Mouse (Mus musculus) left cerebral cortex, adult 11 months (tissue): ENCODE measurements around the gene Gm17545.

Source experiments
- DNase-seq: peaks from one replicate; pipeline ENCODE4 v3.0.0; 2022; ENCODE audit warnings: low spot score

Gene Gm17545

DNA sequence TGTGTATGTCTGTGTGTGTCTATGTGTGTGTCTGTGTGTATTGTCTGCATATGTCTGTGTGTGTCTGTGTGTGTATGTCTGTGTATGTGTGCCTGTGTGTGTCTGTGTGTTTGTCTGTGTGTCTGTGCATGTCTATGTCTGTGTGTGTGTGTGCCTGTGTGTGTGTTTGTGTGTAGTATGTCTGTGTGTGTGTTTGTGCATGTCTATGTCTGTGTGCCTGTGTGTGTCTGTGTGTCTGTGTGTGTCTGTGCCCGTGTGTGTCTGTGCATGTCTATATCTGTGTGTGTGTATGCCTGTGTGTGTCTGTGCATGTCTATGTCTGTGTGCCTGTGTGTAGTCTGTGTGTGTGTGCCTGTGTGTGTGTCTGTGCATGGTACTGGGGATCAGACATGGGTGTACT lies 9.0 kb upstream of the Gm17545 start:
- DNase-seq, result no peak

DNA sequence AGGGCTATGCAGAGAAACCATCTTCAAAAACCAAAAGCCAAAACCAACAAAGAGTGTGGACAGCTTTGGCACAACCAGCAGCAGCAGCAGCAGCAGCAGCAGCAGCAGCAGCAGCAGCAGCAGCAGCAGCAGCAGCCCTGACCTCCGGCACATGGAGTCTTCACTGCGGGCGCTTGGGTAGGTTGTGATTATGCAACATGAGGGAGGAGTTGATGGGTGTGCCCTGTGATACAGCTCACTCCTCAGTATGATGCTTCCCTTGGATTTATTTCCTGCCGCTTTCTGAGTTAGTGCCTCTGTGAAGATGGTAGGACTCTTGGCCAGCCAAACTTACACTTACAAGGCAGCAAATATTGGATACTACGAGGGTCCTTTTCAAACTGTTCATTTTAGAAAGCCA lies 6.9 kb upstream of the Gm17545 start:
- no peak for DNase-seq

DNA sequence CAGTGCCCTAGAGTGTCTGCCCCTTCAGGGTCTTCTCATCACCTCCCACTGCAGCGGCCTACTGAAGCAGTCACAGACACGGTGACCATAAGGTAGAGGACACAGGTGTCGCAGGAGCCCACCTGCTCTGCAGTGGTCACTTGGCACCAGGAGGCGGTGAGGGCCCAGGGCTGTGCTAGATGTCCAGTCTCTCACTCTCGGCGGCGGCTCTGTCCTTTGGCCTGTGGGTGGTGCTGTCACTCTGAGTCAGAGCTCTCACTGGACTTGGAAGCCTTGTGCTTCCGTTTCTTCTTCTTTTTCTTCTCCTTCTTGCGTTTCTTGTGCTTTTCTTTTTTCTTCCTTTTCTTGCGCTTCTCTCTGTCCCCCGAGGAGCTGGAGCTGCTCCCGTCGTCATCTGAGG lies 5.7 kb upstream of the Gm17545 start:
- DNase-seq, result no peak

- no peak for DNase-seq
These were observed 4.9 kb upstream of the Gm17545 start for GRCm38 (mm10) chr9:22449209-22449608.

DNA sequence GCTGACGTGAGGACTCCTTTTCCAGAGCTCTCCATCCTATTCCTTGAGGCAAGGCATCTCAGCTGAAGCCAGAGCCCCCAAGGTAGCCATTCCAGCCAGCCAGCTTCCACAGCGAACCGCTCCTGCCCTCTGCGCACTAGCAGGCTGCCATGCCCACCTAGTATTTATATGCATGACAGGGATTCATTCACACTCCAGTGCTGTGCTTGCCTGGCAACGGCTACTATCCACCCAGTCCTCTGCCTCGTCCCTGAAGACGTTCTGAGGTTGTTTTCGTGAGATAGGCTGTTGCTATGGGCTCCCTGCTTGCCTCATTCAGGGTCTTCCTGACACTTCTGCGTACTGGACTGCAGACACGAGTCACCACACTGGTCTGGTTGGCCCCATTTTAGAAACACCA lies 1.4 kb upstream of the Gm17545 start:
- DNase-seq, result no peak

DNA sequence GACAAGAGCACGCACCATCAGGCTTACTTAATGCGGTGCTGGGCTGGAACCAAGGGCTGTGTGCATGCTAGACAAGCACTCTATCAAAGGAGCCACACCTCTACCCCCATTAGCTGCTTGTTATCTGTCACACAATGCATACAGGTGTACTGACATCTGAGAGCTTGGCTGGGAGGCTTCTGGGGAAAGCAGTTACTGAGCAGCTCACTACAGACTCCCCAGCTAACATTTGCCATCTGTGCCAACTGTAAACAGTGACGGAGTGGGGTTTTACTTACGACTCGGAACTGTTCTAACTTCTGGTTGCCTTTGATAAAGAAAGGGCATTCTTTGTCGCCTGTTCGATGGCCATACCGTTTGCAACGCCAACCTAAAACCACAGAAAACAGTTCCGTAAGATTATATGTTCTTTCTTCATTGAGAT lies 577 bp upstream of the Gm17545 start:
- no peak for DNase-seq

DNA sequence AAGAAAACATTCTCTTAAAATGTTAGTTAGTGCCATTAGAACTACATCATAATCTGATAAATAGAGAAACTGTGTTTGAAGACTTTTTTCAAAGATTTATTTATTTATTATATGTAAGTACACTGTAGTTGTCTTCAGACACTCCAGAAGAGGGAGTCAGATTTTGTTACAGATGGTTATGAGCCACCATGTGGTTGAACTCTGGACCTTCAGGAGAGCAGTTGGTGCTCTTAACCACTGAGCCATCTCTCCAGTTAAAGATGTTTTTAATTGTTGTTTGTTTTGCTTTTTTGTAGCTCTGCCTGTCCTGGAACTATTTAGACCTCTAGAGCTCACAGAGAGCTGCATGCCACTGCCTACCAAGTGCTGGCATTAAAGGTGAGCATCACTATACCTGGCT lies 951 bp downstream of the Gm17545 start:
- DNase-seq, result no peak

DNA sequence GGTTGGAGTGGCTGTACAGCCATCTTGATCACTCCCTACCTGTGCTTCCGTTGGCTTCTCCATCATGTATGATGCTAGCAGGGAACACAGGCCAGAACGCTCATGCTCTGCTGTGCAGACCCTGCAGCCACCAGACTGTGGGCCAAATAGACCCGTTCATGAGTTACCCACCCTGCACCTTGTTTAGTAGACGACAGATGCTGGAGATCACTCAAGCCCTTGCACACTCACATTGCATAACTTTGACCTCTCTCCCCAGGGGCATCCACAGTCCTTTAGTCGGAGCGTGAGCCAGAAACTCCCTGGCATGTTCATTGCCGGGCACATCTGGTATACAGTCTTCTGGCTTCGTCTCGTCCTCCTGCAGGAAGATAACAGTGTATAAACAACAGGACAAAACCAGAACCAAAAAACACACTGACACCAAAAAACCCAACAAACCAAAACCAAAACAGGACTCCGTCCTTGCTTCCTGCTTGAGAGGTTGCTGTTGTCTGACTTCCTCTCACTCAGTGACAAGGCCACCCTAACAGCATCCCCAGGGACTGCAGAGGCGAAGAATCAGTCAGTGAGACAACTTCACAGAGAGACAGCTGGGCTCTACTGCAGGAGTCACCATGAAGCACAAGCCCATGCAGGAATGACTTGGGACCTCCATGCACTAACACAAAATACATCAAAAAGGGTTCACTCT lies 3.2 kb downstream of the Gm17545 start:
- no peak for DNase-seq

DNA sequence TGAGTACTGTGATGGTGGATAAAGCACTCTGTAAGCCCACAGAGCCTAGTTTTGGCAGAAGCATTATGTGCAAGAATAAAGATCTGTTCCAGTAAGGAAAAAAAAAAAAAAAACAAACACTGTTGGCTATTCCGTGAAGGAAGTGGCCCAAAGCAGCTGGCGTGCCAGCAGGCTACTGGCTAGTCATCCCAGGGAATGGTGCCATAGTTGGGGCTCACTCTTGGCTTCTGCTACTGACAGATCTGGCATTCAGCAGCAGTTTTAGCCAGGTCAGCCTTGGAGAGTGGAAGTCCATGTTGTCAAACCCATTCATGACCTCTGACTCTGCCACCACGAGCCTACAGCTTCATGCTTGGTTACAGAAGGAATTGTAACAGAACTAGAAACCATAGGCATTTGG lies 7.9 kb downstream of the Gm17545 start:
- DNase-seq, result no peak

GRCm38 (mm10) chr9:22466212-22466611 lies 12.1 kb downstream of the Gm17545 start:
- DNase-seq, result no peak

DNA sequence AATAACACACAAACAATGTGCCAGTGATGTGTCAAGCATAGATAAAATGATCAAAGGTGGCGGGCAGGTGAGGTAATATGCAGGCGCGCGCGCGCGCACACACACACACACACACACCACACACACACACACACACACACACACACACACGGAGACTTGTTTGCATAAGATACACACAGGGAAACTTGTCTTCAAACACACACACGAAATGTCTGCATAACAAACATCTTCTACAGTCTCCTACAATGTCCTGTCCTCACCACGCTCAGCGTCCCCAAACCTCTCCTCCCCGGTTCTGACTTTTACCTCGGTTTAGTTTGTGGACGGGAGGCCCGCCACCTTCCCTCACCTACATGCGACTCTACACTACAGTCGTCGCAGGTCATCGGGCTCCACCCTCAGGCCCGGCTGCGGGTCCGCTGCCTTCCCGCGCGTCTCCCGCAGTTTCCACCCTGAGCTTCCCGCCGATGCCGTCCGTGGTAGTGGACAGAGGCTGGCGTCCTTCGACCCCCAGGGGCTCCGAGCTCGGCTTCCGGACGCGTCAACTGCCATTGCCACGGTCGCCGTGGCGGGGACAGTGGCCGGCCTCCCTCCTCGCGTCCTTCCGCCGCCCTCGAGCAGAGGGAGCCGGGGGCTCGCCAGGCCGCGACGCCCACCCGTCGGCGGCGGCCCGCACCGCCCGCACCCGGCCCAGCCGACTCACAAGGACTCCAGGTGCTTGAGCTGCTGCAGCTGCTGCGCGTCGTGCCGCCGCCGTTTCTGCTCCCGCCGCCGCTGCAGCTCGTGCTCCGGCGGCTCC lies 13.5 kb downstream of the Gm17545 start:
- no peak for DNase-seq

GRCm38 (mm10) chr9:22468170-22468898 lies 14.2 kb downstream of the Gm17545 start:
- no peak for DNase-seq

GRCm38 (mm10) chr9:22468899-22469259 lies 14.8 kb downstream of the Gm17545 start:
- no peak for DNase-seq

DNA sequence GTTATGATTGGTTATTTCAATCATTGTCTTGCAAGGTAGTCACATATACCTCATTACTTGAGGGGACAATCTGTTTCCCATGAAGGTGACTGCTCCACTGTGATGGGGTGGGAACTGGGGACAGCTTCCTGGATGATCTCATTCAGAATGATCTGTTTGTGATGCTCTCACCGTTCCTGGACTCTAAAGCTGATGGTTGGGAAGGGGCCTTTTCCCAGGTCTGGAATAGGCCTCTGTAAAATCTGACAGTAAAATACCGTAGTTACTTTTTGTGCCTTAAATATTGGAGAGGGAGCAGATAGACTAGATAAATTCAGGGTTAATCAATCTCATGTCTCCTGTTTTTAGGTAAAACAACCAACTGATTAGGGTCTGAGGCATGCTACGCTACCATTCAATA lies 15.6 kb downstream of the Gm17545 start, which contains the start of gene Rp9:
Gene Rp9, minus strand, starts transcription at position 101 of the 400 bp plus-strand sequence.
- no peak for DNase-seq

DNA sequence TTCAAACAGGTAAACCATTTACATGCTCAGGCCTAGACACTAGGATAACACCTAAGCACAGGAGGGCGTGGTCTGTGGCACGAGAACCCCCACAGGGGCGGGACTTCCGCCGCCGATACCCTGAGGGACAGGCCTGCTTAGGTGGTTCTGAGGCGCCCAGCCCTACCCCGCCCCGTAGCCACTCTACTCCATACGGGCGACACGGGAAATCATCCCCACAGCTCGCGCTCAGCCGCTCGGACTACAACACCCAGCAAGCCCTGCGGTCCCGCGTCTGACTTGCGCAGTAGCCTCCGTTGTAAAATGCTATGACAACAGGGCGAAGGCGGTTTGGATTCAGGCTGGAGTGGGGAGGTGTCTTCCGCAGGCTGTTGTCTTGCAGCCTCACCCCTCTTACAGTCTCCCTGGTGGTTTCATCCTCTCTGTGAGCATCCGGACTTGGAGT lies 21.4 kb downstream of the Gm17545 start, which contains the start of gene Bbs9:
Gene Bbs9, plus strand, starts transcription at position 292 of the 445 bp plus-strand sequence.
- peak; percentile 94 for DNase-seq

DNA sequence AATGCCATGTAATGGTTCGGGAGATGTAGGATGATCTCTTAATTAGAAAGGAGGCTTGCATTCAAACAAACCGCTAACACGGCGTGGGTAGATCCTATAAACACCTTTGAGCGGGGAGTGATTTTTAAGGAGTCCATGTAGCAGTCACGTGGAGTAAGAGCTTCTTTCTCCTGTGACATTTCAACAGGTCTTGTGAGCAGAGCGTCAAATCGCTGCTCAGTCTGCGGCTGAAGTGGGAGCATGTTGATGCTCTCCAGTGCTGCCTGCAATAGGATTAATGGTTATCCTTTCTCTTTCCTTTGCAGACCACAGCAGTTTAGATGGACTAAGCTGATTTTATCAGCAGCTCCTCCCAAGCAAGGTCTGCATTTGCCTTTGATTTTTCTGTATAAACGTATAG lies 22.2 kb downstream of the Gm17545 start:
- no peak for DNase-seq

DNA sequence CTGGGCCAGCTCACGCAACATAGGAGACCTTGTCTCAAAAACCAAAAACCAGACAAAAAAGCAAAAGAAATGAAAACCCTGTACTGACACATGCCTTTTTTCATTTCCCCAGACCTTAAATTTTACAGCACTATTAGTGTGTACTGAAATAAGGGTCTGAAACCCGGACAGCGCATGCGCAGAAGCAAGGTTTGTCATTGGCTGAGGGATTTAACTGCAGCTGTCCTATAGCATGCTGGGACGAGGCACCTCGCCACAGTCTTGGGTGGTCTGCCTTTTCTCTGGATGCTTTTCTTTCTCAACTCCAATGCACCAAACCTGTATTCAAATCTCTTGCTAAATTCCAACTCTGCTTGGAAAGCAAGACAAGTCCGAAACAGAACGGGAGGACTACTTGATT lies 24.9 kb downstream of the Gm17545 start:
- no peak for DNase-seq

DNA sequence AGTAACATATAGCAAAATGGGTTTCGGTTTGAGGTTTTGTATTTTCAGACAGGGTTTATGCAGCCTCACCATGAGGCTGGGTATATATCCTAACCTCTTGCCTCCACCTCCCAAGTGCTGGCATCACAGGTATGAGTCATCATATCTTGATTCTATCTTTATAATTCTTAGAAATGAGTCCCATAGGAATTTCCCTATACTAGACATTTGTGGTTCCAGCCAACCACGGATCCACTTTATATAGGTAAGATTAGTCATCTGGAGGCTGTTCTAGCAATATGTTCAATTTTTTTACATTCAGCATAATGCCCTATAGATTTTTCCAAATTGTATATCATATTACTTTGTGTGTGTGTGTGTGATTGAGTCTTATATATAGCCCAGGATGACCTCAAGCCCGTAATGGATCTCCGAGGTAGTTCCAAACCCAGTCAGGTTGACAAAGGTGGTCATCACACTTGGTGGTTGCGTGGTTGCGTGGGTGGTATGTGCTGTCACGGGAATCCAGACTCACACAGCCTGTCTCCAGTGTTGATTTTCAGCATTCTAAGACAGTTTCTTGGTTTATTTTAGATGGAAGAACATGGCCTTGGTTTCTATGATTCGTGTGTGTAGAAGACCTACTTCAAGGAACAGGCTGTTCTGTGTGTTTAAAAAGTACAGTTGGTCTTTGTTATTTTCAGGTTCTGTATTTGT lies 29.9 kb downstream of the Gm17545 start:
- DNase-seq, result no peak

DNA sequence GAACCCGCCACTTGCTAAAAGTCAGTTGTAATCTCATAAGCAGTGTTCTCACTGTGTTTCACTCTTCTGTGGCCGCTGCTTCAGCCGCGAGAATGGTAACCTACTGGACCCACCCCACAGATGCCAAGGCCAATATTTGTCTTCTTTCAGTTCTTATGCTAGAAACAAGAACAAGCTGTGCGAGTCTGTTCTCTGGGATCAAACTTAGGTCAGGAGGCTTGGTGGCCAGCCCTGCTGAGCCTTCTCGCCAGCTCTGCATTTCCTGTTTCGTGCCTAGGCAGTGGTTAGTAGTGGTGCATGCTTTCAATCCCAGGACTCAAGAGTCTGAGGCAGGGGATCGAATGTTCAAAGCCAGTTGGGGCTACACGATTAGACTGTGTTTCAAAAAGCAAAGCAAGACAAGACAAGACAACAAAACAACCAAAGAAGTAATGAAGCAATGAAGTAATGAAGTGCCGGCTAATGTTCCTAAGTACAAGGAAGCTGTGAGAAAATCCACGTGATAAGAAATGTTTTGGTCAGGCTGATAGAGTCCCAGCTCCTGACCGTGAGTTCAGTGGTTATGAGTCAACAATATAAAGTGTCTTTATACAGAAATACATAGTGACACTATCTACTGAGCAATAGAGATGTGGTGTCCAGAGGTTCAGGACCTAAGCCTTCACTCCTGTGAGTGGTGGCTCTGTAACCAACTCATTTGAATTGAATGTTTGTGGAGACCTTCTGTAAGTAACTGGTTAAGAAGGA lies 30.6 kb downstream of the Gm17545 start:
- DNase-seq, result no peak

DNA sequence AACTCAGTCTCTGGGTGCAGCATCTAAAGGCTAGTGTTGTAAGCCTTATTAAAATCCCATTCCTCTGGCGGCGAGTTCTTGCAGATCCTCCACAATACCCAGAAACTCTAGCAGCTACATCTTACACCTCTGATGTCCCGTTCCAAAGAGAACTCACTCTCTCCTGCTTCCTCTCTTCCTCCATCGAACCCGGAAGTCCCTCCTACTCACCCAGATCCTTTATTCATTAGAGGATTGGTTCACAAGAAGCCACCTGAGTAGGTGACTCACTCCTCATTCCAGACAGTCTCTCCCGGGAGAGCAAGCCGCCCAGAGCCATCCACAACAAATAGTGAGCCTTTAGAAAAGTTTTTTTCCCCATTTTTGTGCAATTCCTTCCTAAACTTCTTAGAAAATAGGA lies 32.1 kb downstream of the Gm17545 start:
- no peak for DNase-seq

DNA sequence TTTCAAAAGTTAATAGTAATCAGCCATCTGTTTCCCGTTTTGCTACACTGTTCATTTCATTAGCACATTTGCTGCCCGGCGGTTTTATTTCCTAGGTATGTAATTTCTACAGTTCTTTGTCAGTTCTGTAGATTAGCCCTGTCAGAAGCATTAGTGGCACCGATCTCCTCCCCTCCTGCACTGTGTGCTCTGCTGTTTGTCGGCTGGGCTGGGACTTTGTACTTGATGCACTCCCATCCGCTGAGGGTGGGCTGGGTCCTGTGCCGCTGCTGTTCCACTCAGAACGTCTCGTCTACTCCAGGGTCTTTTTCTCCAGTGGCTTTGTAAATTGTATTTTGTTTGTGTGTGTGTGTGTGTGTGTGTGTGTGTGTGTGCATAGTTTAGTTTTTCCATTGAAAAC lies 34.9 kb downstream of the Gm17545 start:
- DNase-seq, result no peak
